Mouse (Mus musculus) liver, embryonic 16.5 days (tissue): ENCODE measurements around the gene Il4i1. TPM values are rescaled to one million over a fixed set of nuclear protein-coding genes. Genes with fewer than 3 reads are reported as not detected.

Experiments used
- ATAC-seq: fragments of 200-750 bp; cut with Nextera tagmentation; 2 replicates; pipeline ENCODE4 v1.8.0; 2017; ENCODE audit warnings: low read depth, mild to moderate bottlenecking, moderate number of reproducible peaks, moderate library complexity
- H3K27ac ChIP-seq: fragments of 300-500 bp; sonication (generic); 2 replicates; pipeline ENCODE4 v1.5.1; 2014; ENCODE audit warnings: mild to moderate bottlenecking, low read length
- H3K27me3 ChIP-seq: fragments of 300-500 bp; sonication (generic); 2 replicates; pipeline ENCODE4 v1.6.1; 2014; ENCODE audit warnings: low read depth, low read length, mixed read lengths; ENCODE audit not compliant: control insufficient read depth, insufficient read depth
- H3K36me3 ChIP-seq: fragments of 300-500 bp; sonication (generic); 2 replicates; pipeline ENCODE4 v1.6.1; 2014; ENCODE audit warnings: mild to moderate bottlenecking; ENCODE audit not compliant: control insufficient read depth, insufficient read depth
- H3K4me1 ChIP-seq: fragments of 300-500 bp; sonication (generic); 2 replicates; pipeline ENCODE4 v1.6.1; 2014; ENCODE audit warnings: low read depth, low read length, mixed read lengths; ENCODE audit not compliant: control insufficient read depth
- H3K4me2 ChIP-seq: fragments of 300-500 bp; sonication (generic); 2 replicates; pipeline ENCODE4 v1.6.1; 2014; ENCODE audit warnings: low read depth, low read length, mixed read lengths
- H3K4me3 ChIP-seq: fragments of 300-500 bp; sonication (generic); 2 replicates; pipeline ENCODE4 v1.5.1; 2014; ENCODE audit warnings: low read depth, mild to moderate bottlenecking, low read length
- H3K9ac ChIP-seq: fragments of 300-500 bp; sonication (generic); 2 replicates; pipeline ENCODE4 v1.6.1; 2014; ENCODE audit warnings: low read depth, low read length
- H3K9me3 ChIP-seq: fragments of 300-500 bp; sonication (generic); replicated peaks from 2 replicates; pipeline ENCODE4 v1.6.1; 2016; ENCODE audit warnings: low read length; ENCODE audit not compliant: control insufficient read depth
- WGBS: fragments of 180-500 bp; shearing (Covaris S2); extraction: QIAGEN DNeasy Blood & Tissue Kit; methylation state at CpG from one replicate; pipeline ENCODE4 v1.1.7; 2014; ENCODE audit not compliant: insufficient replicate concordance; 5-methylcytosine and 5-hydroxymethylcytosine counted together
- microRNA counts: library from miRNA; unstranded; fragments of <30 nt; microRNA quantifications from one replicate; lab custom pipeline; 2016
- microRNA-seq: library from miRNA; unstranded; fragments of <30 nt; microRNA quantifications from one replicate; pipeline ENCODE4, GENCODE M21; 2016
- polyA plus RNA-seq: library from polyadenylated mRNA; unstranded; fragments of >200 nt; fragmentation: Nextera tagmentation; extraction: Ambion mirVana; gene quantifications from 2 replicates; pipeline ENCODE4 v1.2.1, GENCODE M21; 2015

Il4i1 gene
- polyA plus RNA-seq, 1 experiment from 2014 or later = 0.34 TPM

DNA sequence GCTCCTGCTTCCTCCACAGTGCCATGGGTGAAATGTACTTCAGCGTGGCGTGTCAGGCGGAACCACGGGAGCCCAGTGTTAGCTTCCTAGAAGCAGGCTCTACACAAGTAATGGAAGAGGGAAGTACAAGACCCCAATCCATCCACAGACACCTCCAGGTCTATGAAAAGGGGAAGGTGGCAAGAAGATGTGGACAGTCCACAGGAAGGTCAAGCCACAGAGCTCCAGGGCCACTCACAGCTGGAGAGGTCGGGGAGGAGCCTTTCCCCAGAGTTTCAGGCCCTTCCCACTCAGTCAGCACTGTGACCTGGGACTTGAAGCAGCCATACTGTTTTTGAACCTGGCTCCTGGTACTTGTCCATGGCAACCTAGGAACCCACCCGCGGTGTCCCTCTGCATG is 70.8 kb downstream of the Il4i1 start:
- WGBS = 73% methylated on average over 7 of the region's 7 CpGs
- no peak overlapping the region for H3K4me3 ChIP-seq
- H3K9ac ChIP-seq = no peak overlapping the region
- peaks cover 18% of the 10 kb centered on the region for H3K36me3 ChIP-seq
- no peaks in the 10 kb centered on the region for H3K27me3 ChIP-seq
- H3K27ac ChIP-seq = no peak overlapping the region
- H3K9me3 ChIP-seq = no peaks in the 10 kb centered on the region
- H3K4me2 ChIP-seq = no peak overlapping the region
- no peak for ATAC-seq
- peaks cover 33% of the 10 kb centered on the region for H3K4me1 ChIP-seq

DNA sequence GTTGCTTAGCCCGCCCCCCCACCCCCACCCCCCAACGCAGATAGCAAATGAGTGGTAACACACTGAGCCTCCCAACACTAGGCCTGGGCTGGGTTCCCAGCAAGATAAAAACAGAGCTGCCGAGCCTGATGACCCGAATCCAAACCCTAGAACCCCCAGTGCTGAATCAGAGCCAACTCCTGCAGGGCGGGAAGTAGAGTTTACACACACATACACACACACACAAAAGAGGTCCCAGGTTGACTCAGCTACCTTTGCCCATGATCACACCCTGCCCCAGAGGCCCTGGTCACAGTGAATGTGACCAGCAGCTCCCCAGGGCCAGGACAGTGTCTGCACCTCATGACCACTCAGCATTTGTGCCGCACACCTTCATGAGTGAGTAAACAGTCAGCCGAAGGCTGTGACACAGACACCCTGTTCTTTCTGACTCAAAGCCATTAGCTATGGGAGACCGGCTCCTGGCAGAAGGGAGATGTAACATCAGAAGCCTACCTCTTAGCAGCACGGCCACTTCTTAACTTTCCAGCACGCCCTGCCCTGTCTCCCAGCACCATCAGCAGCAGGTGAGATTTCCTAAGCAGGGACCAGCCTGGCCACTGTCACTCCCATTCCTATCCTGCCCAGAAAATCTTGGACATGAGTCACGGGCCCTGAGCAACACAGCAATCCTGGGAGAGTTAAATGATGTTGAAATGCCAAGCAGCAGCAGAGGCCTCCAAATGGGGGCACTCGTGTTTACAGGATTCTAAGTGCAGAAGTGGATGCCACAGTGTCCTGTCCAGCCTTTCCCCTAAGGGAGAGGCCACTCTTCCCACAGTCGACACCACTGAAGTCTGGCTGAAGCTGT is 72.3 kb downstream of the Il4i1 start:
- peak; percentile 57 for ATAC-seq
- Histone ChIP-seq H3K4me3 (no peak overlapping the region), H3K4me2 (no peak overlapping the region), H3K36me3 (peaks cover 8% of the 10 kb centered on the region), H3K9me3 (no peaks in the 10 kb centered on the region), H3K27ac (peak overlapping the region; percentile 67), H3K4me1 (peaks cover 36% of the 10 kb centered on the region), H3K27me3 (no peaks in the 10 kb centered on the region), H3K9ac (no peak overlapping the region)
- WGBS = 63% methylated on average over 13 of the region's 13 CpGs

DNA sequence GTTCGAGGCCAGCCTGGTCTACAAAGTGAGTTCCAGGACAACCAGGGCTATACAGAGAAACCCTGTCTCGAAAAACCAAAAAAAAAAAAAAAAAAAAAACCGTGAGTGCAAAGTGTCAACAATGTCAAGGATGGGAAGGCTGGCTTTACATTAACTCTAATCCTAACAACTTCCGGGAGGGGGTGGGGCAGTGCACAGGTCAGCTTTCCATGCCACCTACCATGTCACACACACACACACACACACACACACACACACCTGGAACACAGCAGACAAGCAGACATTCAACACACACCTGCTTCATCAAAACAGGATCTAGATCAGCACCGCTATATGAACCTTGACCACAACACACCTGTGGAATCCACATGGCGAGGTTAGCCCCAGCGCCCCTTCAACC is 74.0 kb downstream of the Il4i1 start:
- H3K27ac ChIP-seq = peak overlapping the region; percentile 34; the same call in 1 of the 2 replicates
- H3K9ac ChIP-seq = no peak overlapping the region
- no peaks in the 10 kb centered on the region for H3K9me3 ChIP-seq
- H3K36me3 ChIP-seq = no peaks in the 10 kb centered on the region; the same call in 1 of the 2 replicates
- H3K27me3 ChIP-seq = no peaks in the 10 kb centered on the region
- ATAC-seq = no peak; the same call in 1 of the 2 replicates
- H3K4me1 ChIP-seq = peaks cover 36% of the 10 kb centered on the region
- peak overlapping the region; percentile 94 for H3K4me2 ChIP-seq
- H3K4me3 ChIP-seq = no peak overlapping the region
- WGBS = 81% methylated on average over 6 of the region's 7 CpGs

MicroRNAs encoded within 50 kb of the gene (microRNA counts, 519-probe panel; counts per million panel counts)
- 60.7 counts per million for microRNA mmu-miR-707 (lab: Ali Mortazavi, UCI)

Small RNA genes lying within 50 kb of the gene (microRNA-seq; reads per million reads assigned to microRNA genes)
- gene Mir707 = not detected

Other genes starting within 250 kb of the Il4i1 start
- 11.5 and 12.2 TPM in 2 replicates for gene Napsa, start 244.0 kb upstream of the Il4i1 start, polyA plus RNA-seq
- gene Kcnc3, start 225.7 kb upstream of the Il4i1 start, polyA plus RNA-seq = 0.06 and 0.07 TPM in 2 replicates
- 0.25 and 0.77 TPM in 2 replicates for gene Myh14, start 145.5 kb upstream of the Il4i1 start, polyA plus RNA-seq
- gene Izumo2, start 107.6 kb upstream of the Il4i1 start, polyA plus RNA-seq = not detected in 2 replicates
- 25.8 and 29.2 TPM in 2 replicates for gene Vrk3, start 68.0 kb upstream of the Il4i1 start, polyA plus RNA-seq
- gene Zfp473, start 65.3 kb upstream of the Il4i1 start, polyA plus RNA-seq = 1.1 and 1.2 TPM in 2 replicates
- 43.4 and 44.7 TPM in 2 replicates for gene Nup62, start 299 bp upstream of the Il4i1 start, polyA plus RNA-seq
- gene Atf5, start 271 bp downstream of the Il4i1 start, polyA plus RNA-seq = 7.3 and 9.7 TPM in 2 replicates
- 25.6 and 29.1 TPM in 2 replicates for gene Akt1s1, start 32.6 kb downstream of the Il4i1 start, polyA plus RNA-seq
- gene Tbc1d17, start 32.7 kb downstream of the Il4i1 start, polyA plus RNA-seq = 32.7 and 33.7 TPM in 2 replicates
- gene Pnkp, start 40.8 kb downstream of the Il4i1 start, polyA plus RNA-seq = 23.4 and 24.3 TPM in 2 replicates
- 34.8 and 43.4 TPM in 2 replicates for gene Ptov1, start 53.4 kb downstream of the Il4i1 start, polyA plus RNA-seq
- 44.7 and 53.0 TPM in 2 replicates for gene Med25, start 76.3 kb downstream of the Il4i1 start, polyA plus RNA-seq
- 5.9 and 6.6 TPM in 2 replicates for gene Fuz, start 79.7 kb downstream of the Il4i1 start, polyA plus RNA-seq
- gene Ap2a1, start 113.1 kb downstream of the Il4i1 start, polyA plus RNA-seq = 63.3 and 63.7 TPM in 2 replicates
- 0.12 TPM in 1 of 2 replicates, not detected in the other for gene Tsks, start 126.8 kb downstream of the Il4i1 start, polyA plus RNA-seq
- gene Cpt1c, start 158.5 kb downstream of the Il4i1 start, polyA plus RNA-seq = 1.8 and 2.1 TPM in 2 replicates
- gene Prmt1, start 170.2 kb downstream of the Il4i1 start, polyA plus RNA-seq = 95.6 and 98.6 TPM in 2 replicates
- 39.8 and 43.2 TPM in 2 replicates for gene Irf3, start 181.3 kb downstream of the Il4i1 start, polyA plus RNA-seq
- gene Bcl2l12, start 182.3 kb downstream of the Il4i1 start, polyA plus RNA-seq = 11.0 and 12.2 TPM in 2 replicates
- gene Scaf1, start 200.0 kb downstream of the Il4i1 start, polyA plus RNA-seq = 9.8 and 9.9 TPM in 2 replicates
- 20.9 and 23.2 TPM in 2 replicates for gene Rras, start 201.6 kb downstream of the Il4i1 start, polyA plus RNA-seq
- 1.9 and 2.0 TPM in 2 replicates for gene Prr12, start 236.5 kb downstream of the Il4i1 start, polyA plus RNA-seq
- 23.4 and 23.8 TPM in 2 replicates for gene Nosip, start 246.0 kb downstream of the Il4i1 start, polyA plus RNA-seq
- gene Prrg2, start 246.3 kb downstream of the Il4i1 start, polyA plus RNA-seq = 9.7 and 10.5 TPM in 2 replicates